ENCODE assay signal across 14 mouse cellular contexts in genomic region chr15:8815277-8815676, GRCm38 (mm10).
DNase-seq lines count a peak whose midpoint lies in the region; ATAC-seq lines count a peak whose summit lies in the region.
"Had no signal": no experiment of that assay in that cellular context is flagged by ENCODE, and none has a peak within 500 bp of the region (broad histone marks: within the 10 kb centered on the region; RNA-seq: fewer than 3 reads in every experiment).

No protein-coding gene starts in this region.

- no peaks in the 10 kb centered on the region for H3K36me3 ChIP-seq in forebrain, embryonic 11.5 days (ENCODE audit: control insufficient read depth, insufficient read depth, low read length)
- H3K36me3 ChIP-seq in hindbrain, embryonic 15.5 days: no peaks in the 10 kb centered on the region
- H3K36me3 ChIP-seq in neural tube, embryonic 12.5 days: no peaks in the 10 kb centered on the region
- H3K36me3 ChIP-seq in liver, embryonic 11.5 days (ENCODE audit: control insufficient read depth, insufficient read depth, low read length): no peaks in the 10 kb centered on the region

- H3K27ac ChIP-seq in forebrain, embryonic 11.5 days (ENCODE audit: low read depth, low read length): peak overlapping the region; percentile 39
- H3K27ac ChIP-seq in hindbrain, embryonic 15.5 days (replicated peaks): peak overlapping the region; percentile 68
- H3K27ac ChIP-seq in neural tube, embryonic 12.5 days: no peak overlapping the region
- no peak overlapping the region for H3K27ac ChIP-seq in liver, embryonic 11.5 days (ENCODE audit: low read depth, low read length)
- H3K27ac ChIP-seq: heart, adult 2 months had no signal

- H3K9me3 ChIP-seq in forebrain, embryonic 11.5 days (ENCODE audit: control insufficient read depth, low read length): no peaks in the 10 kb centered on the region
- no peaks in the 10 kb centered on the region for H3K9me3 ChIP-seq in hindbrain, embryonic 15.5 days
- no peaks in the 10 kb centered on the region for H3K9me3 ChIP-seq in neural tube, embryonic 12.5 days
- H3K9me3 ChIP-seq in liver, embryonic 11.5 days (ENCODE audit: control insufficient read depth, low read length): no peaks in the 10 kb centered on the region

- no peak overlapping the region for H3K9ac ChIP-seq in forebrain, embryonic 11.5 days (ENCODE audit: low read length)
- H3K9ac ChIP-seq in hindbrain, embryonic 15.5 days: no peak overlapping the region
- no peak overlapping the region for H3K9ac ChIP-seq in neural tube, embryonic 12.5 days
- no peak overlapping the region for H3K9ac ChIP-seq in liver, embryonic 11.5 days (ENCODE audit: low read depth, low read length)

- no peak overlapping the region for H3K4me2 ChIP-seq in forebrain, embryonic 11.5 days (ENCODE audit: low read depth, low read length, severe bottlenecking)
- no peak overlapping the region for H3K4me2 ChIP-seq in hindbrain, embryonic 15.5 days
- H3K4me2 ChIP-seq in neural tube, embryonic 12.5 days (replicated peaks): peak overlapping the region; percentile 24; the same call in 1 of the 2 replicates
- H3K4me2 ChIP-seq in liver, embryonic 11.5 days: no peak overlapping the region

- H3K4me1 ChIP-seq in forebrain, embryonic 11.5 days (replicated peaks; ENCODE audit: control insufficient read depth, insufficient read depth, low read length): 0 out of 2 replicates have a peak, but pooled peaks cover 4% of the 10 kb centered on the region
- H3K4me1 ChIP-seq in hindbrain, embryonic 15.5 days (replicated peaks): no peaks in the 10 kb centered on the region; the same call in 1 of the 2 replicates
- H3K4me1 ChIP-seq in neural tube, embryonic 12.5 days: peaks cover 20% of the 10 kb centered on the region
- no peaks in the 10 kb centered on the region for H3K4me1 ChIP-seq in liver, embryonic 11.5 days (replicated peaks; ENCODE audit: control insufficient read depth, insufficient read depth, low read length)

- ATAC-seq in forebrain, embryonic 11.5 days (replicated peaks; ENCODE audit: low FRiP score): peak; percentile 80
- peak; percentile 71; the same call in 1 of the 2 replicates for ATAC-seq in hindbrain, embryonic 15.5 days (ENCODE audit: low FRiP score, low read depth)
- peak; percentile 80 for ATAC-seq in neural tube, embryonic 12.5 days (ENCODE audit: low FRiP score, low read depth)
- no peak for ATAC-seq in liver, embryonic 11.5 days (replicated peaks; ENCODE audit: low FRiP score)

- H3K27me3 ChIP-seq in forebrain, embryonic 11.5 days (ENCODE audit: control insufficient read depth, insufficient read depth, low read length): no peaks in the 10 kb centered on the region
- no peaks in the 10 kb centered on the region for H3K27me3 ChIP-seq in hindbrain, embryonic 15.5 days
- no peaks in the 10 kb centered on the region for H3K27me3 ChIP-seq in neural tube, embryonic 12.5 days (replicated peaks)
- H3K27me3 ChIP-seq in liver, embryonic 11.5 days (replicated peaks; ENCODE audit: control insufficient read depth, insufficient read depth, low read length): no peaks in the 10 kb centered on the region

- DNase-seq in layer of hippocampus, adult 8-10 months (ENCODE audit: low spot score in 2 of 2): peak; percentile 39 to 62
- DNase-seq in layer of hippocampus, postnatal 25 days (ENCODE audit: extremely low spot score in 1 of 2, low spot score in 1 of 2): no peak
- no peak for DNase-seq in forebrain, embryonic 11.5 days (ENCODE audit: low spot score)
- no peak for DNase-seq in gastrocnemius, adult 18-20 months (ENCODE audit: low spot score)
- no peak for DNase-seq in liver, embryonic 11.5 days (ENCODE audit: low spot score)
- no peak for DNase-seq in urinary bladder, postnatal 25 days (ENCODE audit: low spot score)
- DNase-seq: embryo, embryonic 11 days; heart, adult 2 months; heart, postnatal 14 days; kidney, adult 2 months; liver had no signal

- WGBS in forebrain, embryonic 11.5 days: 18% methylated on average over 6 of the region's 6 CpGs
- WGBS in hindbrain, embryonic 15.5 days: 27% methylated on average over 6 of the region's 6 CpGs
- WGBS in neural tube, embryonic 12.5 days: 23% methylated on average over 6 of the region's 6 CpGs
- whole genome bisulfite sequencing in liver, embryonic 11.5 days: 84% methylated on average over 6 of the region's 6 CpGs

- no peak overlapping the region for H3K4me3 ChIP-seq in forebrain, embryonic 11.5 days (ENCODE audit: low read depth, low read length)
- H3K4me3 ChIP-seq in hindbrain, embryonic 15.5 days: no peak overlapping the region
- H3K4me3 ChIP-seq in neural tube, embryonic 12.5 days: no peak overlapping the region
- no peak overlapping the region for H3K4me3 ChIP-seq in liver, embryonic 11.5 days (ENCODE audit: low read depth, low read length)
- H3K4me3 ChIP-seq: heart, adult 2 months; myocyte had no signal

Comparison
In these comparisons a context has a peak if more than half of its experiments do, and no peak if none do; other contexts are left out.
1. DNase-seq: peak in layer of hippocampus, adult 8-10 months (2 of 2); none in layer of hippocampus, postnatal 25 days (0 of 2), forebrain, embryonic 11.5 days (single experiment), gastrocnemius, adult 18-20 months (single experiment), liver, embryonic 11.5 days (single experiment) and urinary bladder, postnatal 25 days (single experiment).
2. H3K27ac ChIP-seq: peak in forebrain, embryonic 11.5 days (single experiment) and hindbrain, embryonic 15.5 days (single experiment); none in neural tube, embryonic 12.5 days (single experiment) and liver, embryonic 11.5 days (single experiment).